Mouse (Mus musculus): ENCODE data around the gene Dot1l. TPM values are rescaled to one million over a fixed set of nuclear protein-coding genes. Genes with fewer than 3 reads are reported as not detected.

The Dot1l gene
- polyA plus RNA-seq, 1 experiment from 2014 or later: 21.6 TPM

DNA sequence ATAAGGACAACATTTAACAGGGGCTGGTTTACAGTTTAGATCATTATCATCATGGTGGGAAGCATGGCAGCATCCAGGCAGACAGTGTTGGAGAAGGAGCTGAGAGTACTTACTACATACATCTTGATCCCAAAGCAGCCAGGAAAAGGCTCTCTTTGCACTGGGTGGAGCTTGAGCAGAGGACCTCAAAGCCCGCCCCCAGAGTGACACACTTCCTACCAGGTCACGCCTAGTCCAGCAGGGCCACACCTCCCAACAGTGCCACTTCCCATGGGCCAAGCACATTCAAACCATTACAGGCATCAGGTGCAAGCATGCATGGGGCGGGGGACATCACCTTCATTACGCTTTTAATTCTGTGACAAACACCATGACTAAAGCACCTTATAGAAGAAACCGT, 10.7 kb upstream of the Dot1l start:
- no peak for ATAC-seq (ENCODE audit: low FRiP score, low read depth)
- H3K9me3 ChIP-seq: no peaks in the 10 kb centered on the region
- H3K4me2 ChIP-seq: no peak overlapping the region
- H3K9ac ChIP-seq: no peak overlapping the region
- no peak overlapping the region for H3K4me3 ChIP-seq
- WGBS: 49% methylated on average over 5 of the region's 5 CpGs
- H3K27ac ChIP-seq (replicated peaks): no peak overlapping the region
- no peaks in the 10 kb centered on the region for H3K27me3 ChIP-seq
- H3K36me3 ChIP-seq: no peaks in the 10 kb centered on the region
- peaks cover 26% of the 10 kb centered on the region for H3K4me1 ChIP-seq (replicated peaks)

DNA sequence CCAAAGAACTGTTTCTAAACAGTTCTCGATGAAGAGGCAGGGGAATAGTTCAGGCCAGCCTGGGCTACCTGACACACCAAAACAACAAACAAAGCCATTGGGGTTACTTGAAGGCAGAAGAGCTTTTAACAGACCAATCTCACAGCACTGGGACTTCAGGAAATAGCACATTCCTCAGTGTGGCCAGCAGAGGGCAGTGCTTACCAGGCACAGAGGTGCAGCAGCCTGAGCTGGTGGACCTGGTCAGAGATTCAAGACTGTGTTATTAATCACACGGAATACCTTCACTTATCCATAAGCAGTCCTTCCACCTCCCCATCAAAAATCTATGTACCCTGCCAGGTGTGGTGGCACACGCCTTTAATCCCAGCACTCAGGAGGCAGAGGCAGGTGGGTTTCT, 7.6 kb upstream of the Dot1l start:
- no peak overlapping the region for H3K4me2 ChIP-seq
- H3K27me3 ChIP-seq: no peaks in the 10 kb centered on the region
- H3K4me1 ChIP-seq (replicated peaks): peaks cover 14% of the 10 kb centered on the region
- no peaks in the 10 kb centered on the region for H3K9me3 ChIP-seq
- no peak overlapping the region for H3K27ac ChIP-seq (replicated peaks)
- no peak overlapping the region for H3K4me3 ChIP-seq
- H3K9ac ChIP-seq: no peak overlapping the region
- 12% methylated on average over 3 of the region's 3 CpGs for WGBS
- H3K36me3 ChIP-seq: no peaks in the 10 kb centered on the region
- ATAC-seq (ENCODE audit: low FRiP score, low read depth): no peak

- no peak for ATAC-seq (ENCODE audit: low FRiP score, low read depth)
- peaks cover 10% of the 10 kb centered on the region for H3K4me1 ChIP-seq (replicated peaks)
- H3K27me3 ChIP-seq: no peaks in the 10 kb centered on the region
- H3K27ac ChIP-seq (replicated peaks): no peak overlapping the region
- no peaks in the 10 kb centered on the region for H3K36me3 ChIP-seq
- no peaks in the 10 kb centered on the region for H3K9me3 ChIP-seq
- H3K4me3 ChIP-seq: no peak overlapping the region
- H3K9ac ChIP-seq: no peak overlapping the region
- H3K4me2 ChIP-seq: no peak overlapping the region
- WGBS: 9% methylated on average over 6 of the region's 6 CpGs
These were observed 6.4 kb upstream of the Dot1l start for GRCm38 (mm10) chr10:80748609-80749008.

- 19% methylated on average over 16 of the region's 16 CpGs for WGBS
- H3K4me3 ChIP-seq: peak overlapping the region; percentile 6; the same call in 1 of the 2 replicates
- ATAC-seq (ENCODE audit: low FRiP score, low read depth): no peak
These were observed 3.7 kb upstream of the Dot1l start for GRCm38 (mm10) chr10:80751188-80751832.

GRCm38 (mm10) chr10:80752079-80752625, 2.9 kb upstream of the Dot1l start:
- Histone ChIP-seq H3K27me3 (no peaks in the 10 kb centered on the region), H3K4me2 (peak overlapping the region; percentile 43), H3K27ac (replicated peaks) (no peak overlapping the region; the same call in 1 of the 2 replicates), H3K36me3 (no peaks in the 10 kb centered on the region), H3K9me3 (no peaks in the 10 kb centered on the region), H3K4me1 (replicated peaks) (peaks cover 31% of the 10 kb centered on the region), H3K9ac (no peak overlapping the region), H3K4me3 (peak overlapping the region; percentile 6)
- peak; percentile 23; the same call in 1 of the 2 replicates for ATAC-seq (ENCODE audit: low FRiP score, low read depth)
- 5% methylated on average over 6 of the region's 6 CpGs for WGBS

More at GRCm38 (mm10) chr10:80751188-80751832, 3.7 kb upstream of the Dot1l start:
- Histone ChIP-seq H3K27ac (replicated peaks) (peak overlapping the region; percentile 53; the same call in 1 of the 2 replicates), H3K9ac (no peak overlapping the region), H3K4me1 (replicated peaks) (peaks cover 23% of the 10 kb centered on the region), H3K27me3 (no peaks in the 10 kb centered on the region), H3K4me2 (peak overlapping the region; percentile 43), H3K9me3 (no peaks in the 10 kb centered on the region), H3K36me3 (no peaks in the 10 kb centered on the region)

GRCm38 (mm10) chr10:80755291-80756015, 447 bp downstream of the Dot1l start:
- Histone ChIP-seq H3K36me3 (no peaks in the 10 kb centered on the region), H3K4me3 (peak overlapping the region; percentile 94), H3K4me2 (peak overlapping the region; percentile 93), H3K27ac (replicated peaks) (peak overlapping the region; percentile 90), H3K27me3 (no peaks in the 10 kb centered on the region), H3K9me3 (no peaks in the 10 kb centered on the region), H3K4me1 (replicated peaks) (peaks cover 61% of the 10 kb centered on the region), H3K9ac (peak overlapping the region; percentile 96)
- no peak for ATAC-seq (ENCODE audit: low FRiP score, low read depth)
- WGBS: under 1% methylated on average over 54 of the region's 75 CpGs

DNA sequence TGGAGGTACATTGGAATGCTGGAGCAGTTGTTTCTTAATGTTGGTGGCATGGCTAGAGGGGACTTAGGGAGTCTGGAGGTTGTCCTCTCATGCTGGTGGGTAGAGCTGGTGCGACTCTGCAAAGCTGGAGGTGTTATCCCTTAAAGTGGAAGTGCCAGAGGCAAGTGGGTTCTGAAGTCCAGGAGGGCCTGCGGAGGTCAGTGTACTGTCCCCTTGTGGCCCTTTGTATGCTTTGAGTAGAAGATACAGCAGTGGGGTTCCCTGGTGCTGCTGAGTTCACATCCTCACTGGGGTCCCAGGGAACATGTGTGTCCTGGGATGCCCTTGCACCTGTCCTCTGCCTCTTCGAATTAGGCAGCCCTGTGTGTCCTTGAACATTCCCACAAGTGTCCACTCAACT, 1.1 kb downstream of the Dot1l start:
- H3K4me2 ChIP-seq: peak overlapping the region; percentile 93
- H3K9me3 ChIP-seq: no peaks in the 10 kb centered on the region
- 43% methylated on average over 3 of the region's 3 CpGs for WGBS
- peak overlapping the region; percentile 94 for H3K4me3 ChIP-seq
- peak overlapping the region; percentile 96 for H3K9ac ChIP-seq
- H3K27me3 ChIP-seq: no peaks in the 10 kb centered on the region
- peaks cover 67% of the 10 kb centered on the region for H3K4me1 ChIP-seq (replicated peaks)
- ATAC-seq (ENCODE audit: low FRiP score, low read depth): no peak
- H3K36me3 ChIP-seq: no peaks in the 10 kb centered on the region
- no peak overlapping the region for H3K27ac ChIP-seq (replicated peaks)

DNA sequence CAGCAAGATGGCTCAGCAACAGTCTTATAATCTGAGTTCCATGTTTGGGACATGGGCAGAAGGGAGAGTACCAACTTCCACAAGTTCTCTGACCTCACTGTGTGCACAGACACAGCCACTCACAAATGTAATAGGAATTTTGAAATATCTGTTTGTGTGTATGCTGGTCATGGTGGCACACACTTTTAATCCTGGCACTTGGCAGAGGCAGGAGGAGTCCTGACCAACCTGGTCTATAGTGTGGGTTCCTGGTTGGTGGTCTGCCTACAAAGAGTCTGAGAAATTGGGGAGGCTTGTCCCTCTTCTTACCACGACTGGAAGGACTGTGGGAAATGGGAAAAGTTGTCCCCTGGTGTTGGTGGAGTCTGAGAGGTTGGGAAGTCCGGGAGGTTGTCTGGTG, 1.5 kb downstream of the Dot1l start:
- Histone ChIP-seq H3K4me1 (replicated peaks) (peaks cover 69% of the 10 kb centered on the region), H3K4me2 (peak overlapping the region; percentile 93), H3K27ac (replicated peaks) (no peak overlapping the region), H3K27me3 (no peaks in the 10 kb centered on the region), H3K9ac (peak overlapping the region; percentile 96), H3K9me3 (no peaks in the 10 kb centered on the region), H3K36me3 (no peaks in the 10 kb centered on the region), H3K4me3 (peak overlapping the region; percentile 94)
- no peak for ATAC-seq (ENCODE audit: low FRiP score, low read depth)
- 76% methylated on average over 2 of the region's 2 CpGs for WGBS

DNA sequence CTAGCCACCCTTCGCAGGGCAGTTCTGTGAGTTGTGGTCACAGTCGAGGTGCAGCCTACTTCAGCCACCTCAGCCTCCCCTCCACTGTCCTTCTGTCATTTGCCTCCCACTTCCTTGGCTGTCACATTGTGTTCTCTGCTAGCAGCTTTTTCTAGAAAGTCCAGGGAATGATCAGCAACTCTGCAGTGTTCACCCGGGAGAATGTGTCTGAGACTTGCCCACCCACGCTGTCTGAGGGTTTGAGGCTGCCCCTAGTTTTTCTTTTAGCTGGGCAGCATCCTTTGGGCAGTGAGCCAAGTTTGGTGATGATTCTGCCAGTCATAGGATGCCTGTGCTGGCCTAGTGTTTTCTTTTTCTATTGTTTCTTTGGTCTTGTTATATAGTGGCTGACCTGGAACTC, 2.0 kb downstream of the Dot1l start:
- H3K36me3 ChIP-seq: no peaks in the 10 kb centered on the region
- peaks cover 68% of the 10 kb centered on the region for H3K4me1 ChIP-seq (replicated peaks)
- H3K9me3 ChIP-seq: no peaks in the 10 kb centered on the region
- H3K4me3 ChIP-seq: peak overlapping the region; percentile 94
- H3K4me2 ChIP-seq: peak overlapping the region; percentile 93
- H3K27ac ChIP-seq (replicated peaks): no peak overlapping the region
- H3K9ac ChIP-seq: no peak overlapping the region
- no peaks in the 10 kb centered on the region for H3K27me3 ChIP-seq
- 73% methylated on average over 4 of the region's 4 CpGs for WGBS
- ATAC-seq (ENCODE audit: low FRiP score, low read depth): no peak

GRCm38 (mm10) chr10:80757717-80758116, 2.7 kb downstream of the Dot1l start:
- Histone ChIP-seq H3K9ac (no peak overlapping the region), H3K4me1 (replicated peaks) (peaks cover 62% of the 10 kb centered on the region), H3K27ac (replicated peaks) (no peak overlapping the region), H3K36me3 (no peaks in the 10 kb centered on the region), H3K27me3 (no peaks in the 10 kb centered on the region), H3K4me3 (no peak overlapping the region), H3K4me2 (peak overlapping the region; percentile 93; the same call in 1 of the 2 replicates), H3K9me3 (no peaks in the 10 kb centered on the region)
- WGBS: 36% methylated on average over 5 of the region's 5 CpGs
- no peak for ATAC-seq (ENCODE audit: low FRiP score, low read depth)

DNA sequence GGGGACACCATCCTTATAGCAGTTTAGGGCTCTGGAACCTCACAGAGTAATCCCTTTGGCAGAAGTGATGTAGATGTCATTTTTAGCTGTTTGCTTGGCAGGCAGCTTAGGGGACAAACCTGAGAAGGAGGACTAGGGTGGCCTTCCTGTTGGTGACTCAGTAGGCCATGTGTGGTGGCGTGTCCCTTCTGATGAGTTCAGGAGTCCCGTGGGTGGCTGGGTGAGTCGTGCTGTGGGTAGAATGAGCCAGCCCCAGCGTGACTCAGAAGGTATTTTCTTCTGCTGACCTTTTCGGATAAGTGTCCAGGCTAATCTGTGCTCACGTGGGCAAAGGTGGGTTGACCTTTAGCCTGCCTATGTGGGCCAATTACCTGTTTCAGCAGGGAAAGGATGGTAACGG, 3.6 kb downstream of the Dot1l start:
- H3K27me3 ChIP-seq: no peaks in the 10 kb centered on the region
- H3K4me2 ChIP-seq: no peak overlapping the region
- no peaks in the 10 kb centered on the region for H3K9me3 ChIP-seq
- no peak for ATAC-seq (ENCODE audit: low FRiP score, low read depth)
- H3K4me1 ChIP-seq (replicated peaks): peaks cover 62% of the 10 kb centered on the region
- no peak overlapping the region for H3K4me3 ChIP-seq
- no peaks in the 10 kb centered on the region for H3K36me3 ChIP-seq
- 91% methylated on average over 7 of the region's 7 CpGs for WGBS
- no peak overlapping the region for H3K27ac ChIP-seq (replicated peaks)
- no peak overlapping the region for H3K9ac ChIP-seq

Measured in hindbrain, embryonic 15.5 days (tissue).